ENCODE assay signal across 1 mouse cellular context in the genomic region with DNA sequence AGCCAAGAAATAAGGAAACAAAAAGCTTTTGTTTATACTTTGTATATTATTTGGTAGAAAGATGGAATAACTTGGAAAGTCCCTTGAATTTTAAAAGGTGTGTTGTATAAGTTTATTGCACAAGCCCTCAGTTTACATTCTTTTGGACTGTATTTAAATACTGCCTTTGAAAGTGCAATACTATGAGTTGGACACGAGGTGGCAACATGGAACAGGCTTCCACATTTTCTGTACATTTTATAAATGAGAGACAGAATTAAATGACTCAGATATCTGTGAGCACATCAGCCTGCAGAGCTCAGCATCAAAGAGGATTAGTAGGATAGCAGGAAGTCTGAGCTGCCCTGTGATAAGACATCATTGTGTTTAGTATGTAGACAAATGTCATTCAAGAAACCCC.
A peak's percentile ranks its signal among the peaks of the same experiment; 100 is the strongest.
TF ChIP-seq lines count a peak whose summit lies in the region.

No protein-coding gene starts in this region.

TF ChIP-seq in ES-E14, 5 proteins besides CTCF, POLR2A, EP300 and RAD21:
- no peak for TF ChIP-seq MAFK (IDR thresholded peaks at IDR 0.05; ENCODE audit: insufficient read depth, low read depth, low read length)
- no peak for TF ChIP-seq CHD2 (IDR thresholded peaks at IDR 0.05; ENCODE audit: low read depth, low read length)
- TF ChIP-seq ZNF384 (IDR thresholded peaks at IDR 0.05; ENCODE audit: low read depth, low read length), result no peak
- peak; percentile 59; the same call in 1 of the 2 replicates for TF ChIP-seq ZC3H11A (IDR thresholded peaks at IDR 0.05; ENCODE audit: borderline replicate concordance, low read depth, low read length)
- TF ChIP-seq HCFC1 (IDR thresholded peaks at IDR 0.05; ENCODE audit: borderline replicate concordance, insufficient read depth, low read length), result no peak
TF ChIP-seq in ES-E14: peak in this region for 1.
